Mouse (Mus musculus) lung, postnatal 10 days (tissue): Measurements from ENCODE around the gene Adam19.
"Not testable (repeated sequence)": the region's sequence is repeated elsewhere in the genome, so short reads cannot be mapped to it uniquely, and the experiment has no call there.

Experiments used
- DNase-seq: peaks from one replicate; pipeline ENCODE4 v3.0.0; 2021

Adam19 gene

GRCm38 (mm10) chr11:46143342-46143741, 87.5 kb downstream of the Adam19 start:
- DNase-seq = no peak

- no peak for DNase-seq
Measured at GRCm38 (mm10) chr11:46145163-46145875, 89.5 kb downstream of the Adam19 start.

DNA sequence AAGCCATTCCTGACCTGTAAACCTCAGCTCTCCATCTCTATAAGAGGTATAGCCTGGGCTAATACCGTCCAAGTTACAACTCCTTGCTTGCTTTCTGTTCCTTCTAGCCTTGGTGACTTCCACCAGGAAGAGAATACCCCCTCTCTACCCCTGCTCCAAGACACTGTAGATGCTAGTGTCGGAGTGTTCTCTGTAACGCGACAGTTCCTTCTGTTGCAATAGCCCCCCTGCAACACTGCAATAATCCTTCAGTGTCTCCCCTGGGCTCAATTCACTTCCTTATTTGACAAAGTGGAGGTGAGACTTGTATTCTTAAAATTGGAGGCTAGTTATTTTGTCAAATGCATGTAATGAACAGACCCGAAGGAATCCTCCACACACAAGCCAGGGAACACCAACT, 90.8 kb downstream of the Adam19 start:
- DNase-seq = no peak

DNA sequence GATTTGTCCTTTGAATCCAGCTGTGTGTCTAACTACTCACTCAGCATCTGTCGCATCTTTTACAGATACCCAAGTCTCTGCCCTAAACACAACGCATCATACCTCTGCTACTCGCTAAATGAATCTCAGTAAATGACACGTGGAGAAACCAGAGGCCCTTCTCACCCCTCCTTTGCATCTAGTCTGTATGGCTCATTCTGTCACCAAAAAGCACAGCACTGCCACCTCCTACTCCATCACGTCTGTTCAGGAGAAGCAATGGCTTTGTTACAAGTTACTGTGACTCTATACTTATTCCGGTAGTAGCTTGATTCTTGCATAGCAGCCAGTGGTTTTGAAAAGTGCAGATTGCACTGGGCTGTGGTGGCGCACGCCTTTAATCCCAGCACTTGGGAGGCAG, 101.2 kb downstream of the Adam19 start:
- DNase-seq = no peak

GRCm38 (mm10) chr11:46157462-46157861, 101.7 kb downstream of the Adam19 start:
- no peak for DNase-seq

DNA sequence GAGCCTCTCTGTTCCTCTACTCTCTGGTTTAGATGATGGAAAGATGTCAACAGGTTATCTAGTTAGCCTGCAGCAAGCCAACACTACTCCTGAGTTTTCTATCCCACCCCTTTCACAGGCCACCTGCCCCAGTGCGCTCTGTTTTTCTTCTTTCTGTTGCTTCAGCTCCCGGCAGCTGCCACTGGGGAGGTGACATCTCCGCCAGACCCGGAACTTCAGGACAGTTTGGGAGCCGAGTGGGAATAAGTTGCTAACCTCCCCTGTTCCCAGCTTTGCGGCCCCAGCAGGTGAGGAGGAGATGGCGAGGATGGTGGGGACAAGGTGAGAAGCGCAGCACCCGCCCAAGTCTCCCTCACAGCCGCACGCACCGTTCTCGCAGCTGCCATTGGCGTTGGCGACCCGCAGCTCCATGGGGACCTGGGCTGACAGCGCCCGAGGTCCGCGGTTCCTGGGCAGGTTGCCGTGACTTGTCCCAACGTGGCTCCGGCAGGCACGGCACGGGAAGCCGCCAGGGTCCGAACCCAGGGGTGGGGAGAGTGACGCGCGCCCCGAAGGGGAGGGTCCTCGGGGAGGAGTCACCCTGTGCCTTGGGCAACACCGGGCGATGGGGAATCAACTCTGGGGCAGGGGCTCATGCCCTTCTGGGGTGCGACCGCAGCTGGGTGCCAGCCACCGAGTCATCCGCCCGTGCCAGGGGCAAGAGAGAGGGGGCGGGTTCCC, 110.2 kb downstream of the Adam19 start, which contains the start of gene Nipal4:
Nipal4 (minus strand) TSS at position 643 of the 720 bp plus-strand sequence.
- DNase-seq = peak; percentile 46

GRCm38 (mm10) chr11:46168506-46168905, 112.7 kb downstream of the Adam19 start:
- no peak for DNase-seq

DNA sequence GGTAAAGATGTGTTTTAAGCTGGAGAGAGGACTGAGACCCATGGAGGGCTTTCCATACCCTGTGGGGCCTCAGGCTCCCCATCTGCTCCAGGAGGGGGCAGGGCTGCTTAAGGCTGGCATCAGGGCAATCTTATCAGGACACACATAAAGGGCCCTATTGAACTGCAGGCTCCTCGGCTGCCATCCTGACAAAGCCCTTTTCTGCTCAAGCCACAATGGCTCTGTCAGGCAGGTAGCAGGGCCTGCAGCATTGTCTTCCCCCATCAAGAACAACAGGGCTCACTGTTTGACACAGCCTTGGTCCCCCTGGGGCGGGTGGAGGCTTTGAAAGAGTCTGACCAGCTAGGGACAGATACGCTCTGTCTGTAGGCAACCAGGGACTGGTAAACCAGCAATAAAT, 114.1 kb downstream of the Adam19 start:
- DNase-seq = no peak

GRCm38 (mm10) chr11:46172128-46172527, 116.3 kb downstream of the Adam19 start:
- DNase-seq = no peak

DNA sequence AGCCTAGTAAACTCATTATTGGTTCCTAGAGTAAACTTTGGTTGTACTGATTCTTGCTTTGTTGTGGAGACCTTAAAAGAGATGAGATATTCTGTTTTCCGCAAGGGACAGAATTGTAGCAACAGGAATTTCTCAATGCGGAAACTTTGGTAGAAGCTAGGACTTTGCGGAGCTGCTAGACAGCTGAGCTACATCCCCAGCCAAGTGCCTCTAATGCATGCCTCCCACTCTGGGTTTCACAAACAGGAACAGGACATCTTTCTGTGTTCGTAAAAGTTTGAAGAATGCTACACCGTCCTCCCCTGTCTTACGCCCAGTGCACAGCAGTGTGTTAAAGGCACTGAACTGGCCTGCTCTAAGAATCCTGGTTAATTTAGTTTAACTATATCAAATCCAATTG, 120.4 kb downstream of the Adam19 start:
- DNase-seq = peak; percentile 36

DNA sequence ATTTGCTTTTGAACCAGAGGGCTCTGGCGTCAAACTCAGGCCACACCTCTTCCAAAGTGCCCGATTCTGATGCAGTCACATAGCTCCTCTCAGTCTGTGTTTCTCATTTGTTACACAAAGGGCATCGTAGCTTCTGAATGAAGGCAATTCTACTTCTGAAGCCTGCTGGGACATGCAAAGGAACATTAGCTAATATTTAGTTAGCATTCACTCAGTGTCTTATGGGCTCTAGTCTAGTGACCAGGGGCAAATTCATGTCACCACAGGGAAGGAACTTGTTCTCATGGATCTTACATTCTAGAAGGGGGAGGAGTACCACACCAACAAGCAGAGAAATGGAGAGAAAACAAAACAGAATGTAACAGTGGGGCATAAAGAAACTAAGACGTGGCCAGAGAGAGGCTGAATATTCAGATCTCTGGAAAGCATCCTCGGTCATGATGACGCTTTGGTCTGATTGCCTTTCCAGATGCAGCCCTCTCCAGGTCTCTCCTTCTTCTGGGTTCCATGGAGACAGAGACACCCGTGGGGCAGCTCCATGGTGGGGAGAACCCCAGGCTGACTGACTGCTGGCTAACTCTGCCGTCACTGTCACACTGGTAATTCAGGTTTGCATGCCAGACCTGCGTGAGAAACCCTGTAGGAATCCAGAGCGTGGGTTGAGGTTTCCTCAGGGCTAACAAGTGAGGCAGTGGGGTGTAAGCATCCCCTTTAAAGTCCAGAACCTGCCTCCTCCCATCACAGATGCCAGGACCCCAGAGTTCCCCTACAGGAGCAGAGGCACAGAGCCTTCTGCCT, 121.7 kb downstream of the Adam19 start:
- DNase-seq = no peak

- not testable (repeated sequence) for DNase-seq
Measured at GRCm38 (mm10) chr11:46182031-46182430, 126.2 kb downstream of the Adam19 start.

GRCm38 (mm10) chr11:46184946-46185345, 129.2 kb downstream of the Adam19 start:
- DNase-seq = no peak

GRCm38 (mm10) chr11:46185486-46185885, 129.7 kb downstream of the Adam19 start:
- DNase-seq = no peak

- no peak for DNase-seq
Measured at GRCm38 (mm10) chr11:46188283-46188682, 132.5 kb downstream of the Adam19 start.

- peak; percentile 16 for DNase-seq
Measured at GRCm38 (mm10) chr11:46194175-46194574, 138.4 kb downstream of the Adam19 start.
